Mouse (Mus musculus) hindbrain, embryonic 16.5 days (tissue): Measurements from ENCODE around the gene Eif5a. TPM values are rescaled to one million over a fixed set of nuclear protein-coding genes. Genes with fewer than 3 reads are reported as not detected.
"Not testable (repeated sequence)": the region's sequence is repeated elsewhere in the genome, so short reads cannot be mapped to it uniquely, and the experiment has no call there.

Experiments
- ATAC-seq: fragments of 200-750 bp; cut with Nextera tagmentation; 2 replicates; pipeline ENCODE4 v1.8.0; 2017; ENCODE audit warnings: moderate TSS enrichment, moderate library complexity
- H3K27ac ChIP-seq: fragments of 300-500 bp; sonication (generic); 2 replicates; pipeline ENCODE4 v1.5.1; 2014; ENCODE audit warnings: low read depth, mild to moderate bottlenecking, control low read depth, low read length, moderate library complexity
- H3K27me3 ChIP-seq: fragments of 300-500 bp; sonication (generic); replicated peaks from 2 replicates; pipeline ENCODE4 v1.6.1; 2014; ENCODE audit warnings: low read length; ENCODE audit not compliant: control insufficient read depth, insufficient read depth
- H3K36me3 ChIP-seq: fragments of 300-500 bp; sonication (generic); 2 replicates; pipeline ENCODE4 v1.6.1; 2014; ENCODE audit warnings: mild to moderate bottlenecking, low read length, moderate library complexity, mixed read lengths; ENCODE audit not compliant: control insufficient read depth, insufficient read depth
- H3K4me1 ChIP-seq: fragments of 300-500 bp; sonication (generic); 2 replicates; pipeline ENCODE4 v1.6.1; 2014; ENCODE audit warnings: low read depth, low read length; ENCODE audit not compliant: control insufficient read depth, insufficient read depth
- H3K4me2 ChIP-seq: fragments of 300-500 bp; sonication (generic); 2 replicates; pipeline ENCODE4 v1.6.1; 2014; ENCODE audit warnings: mild to moderate bottlenecking, low read length, control low read depth, moderate library complexity
- H3K4me3 ChIP-seq: fragments of 300-500 bp; sonication (generic); 2 replicates; pipeline ENCODE4 v1.5.1; 2014; ENCODE audit warnings: mild to moderate bottlenecking, low read length, control low read depth, moderate library complexity
- H3K9ac ChIP-seq: fragments of 300-500 bp; sonication (generic); 2 replicates; pipeline ENCODE4 v1.6.1; 2014; ENCODE audit warnings: low read depth, mild to moderate bottlenecking, control low read depth, low read length, moderate library complexity
- H3K9me3 ChIP-seq: fragments of 300-500 bp; sonication (generic); 2 replicates; pipeline ENCODE4 v1.6.1; 2014; ENCODE audit warnings: mild to moderate bottlenecking, low read length, moderate library complexity; ENCODE audit not compliant: control insufficient read depth
- WGBS: fragments of 180-500 bp; shearing (Covaris S2); extraction: QIAGEN DNeasy Blood & Tissue Kit; methylation state at CpG from one replicate; pipeline ENCODE4 v1.1.7; 2014; 5-methylcytosine and 5-hydroxymethylcytosine counted together
- polyA plus RNA-seq: library from polyadenylated mRNA; unstranded; fragments of >200 nt; fragmentation: Nextera tagmentation; extraction: Ambion mirVana; gene quantifications from 2 replicates; pipeline ENCODE4 v1.2.1, GENCODE M21; 2015

The Eif5a gene
- polyA plus RNA-seq, 1 experiment from 2014 or later, result 1,123 TPM

DNA sequence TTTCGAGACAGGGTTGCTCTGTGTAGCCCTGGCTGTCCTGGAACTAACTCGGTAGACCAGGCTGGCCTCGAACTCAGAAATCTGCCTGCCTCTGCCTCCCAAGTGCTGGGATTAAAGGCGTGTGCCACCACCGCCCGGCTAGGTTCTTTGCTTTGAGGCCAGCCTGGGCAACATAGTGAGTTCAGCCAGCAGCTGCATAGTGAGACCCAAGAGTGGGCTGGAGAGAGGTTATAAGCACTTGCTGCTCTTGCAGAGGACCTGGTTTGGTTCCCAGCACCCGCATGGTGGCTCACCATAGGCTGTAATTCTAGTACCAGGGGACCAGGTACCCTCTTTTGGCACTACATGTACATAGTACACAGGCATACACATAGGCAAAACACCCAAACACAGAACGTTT lies 8.4 kb upstream of the Eif5a start:
- not testable (repeated sequence) for ATAC-seq

DNA sequence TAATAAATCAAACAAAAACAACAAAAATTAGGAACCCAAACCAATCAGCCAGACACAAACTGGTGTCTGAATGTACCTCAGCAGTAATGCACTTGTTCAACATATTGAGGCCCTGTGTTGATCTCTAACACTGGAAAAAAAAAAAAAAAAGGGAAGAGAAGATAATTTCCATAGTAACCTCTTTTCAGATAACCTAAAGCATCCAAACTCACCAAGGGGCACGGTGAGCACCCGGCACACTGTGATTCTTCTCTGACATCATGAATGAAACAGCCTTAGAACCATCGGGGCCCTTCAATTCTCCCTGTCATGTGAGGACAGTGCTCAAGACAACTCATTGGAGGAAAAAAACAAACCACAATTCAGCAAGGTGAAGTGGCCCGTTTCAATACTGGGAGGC lies 8.0 kb upstream of the Eif5a start:
- WGBS, result 86% methylated on average over 4 of the region's 4 CpGs
- ATAC-seq, result no peak
- Histone ChIP-seq H3K27me3 (no peaks in the 10 kb centered on the region; the same call in 1 of the 2 replicates), H3K27ac (no peak overlapping the region), H3K9me3 (no peaks in the 10 kb centered on the region), H3K4me3 (no peak overlapping the region), H3K4me1 (no peaks in the 10 kb centered on the region; the same call in 1 of the 2 replicates), H3K4me2 (no peak overlapping the region), H3K36me3 (no peaks in the 10 kb centered on the region), H3K9ac (no peak overlapping the region)

More for the DNA sequence above, 8.4 kb upstream of the Eif5a start:
- not testable (repeated sequence) for H3K27ac ChIP-seq, H3K9ac ChIP-seq, H3K4me1 ChIP-seq, H3K4me3 ChIP-seq, H3K27me3 ChIP-seq, H3K4me2 ChIP-seq, H3K36me3 ChIP-seq, H3K9me3 ChIP-seq
- WGBS, result 89% methylated on average over 8 of the region's 8 CpGs

DNA sequence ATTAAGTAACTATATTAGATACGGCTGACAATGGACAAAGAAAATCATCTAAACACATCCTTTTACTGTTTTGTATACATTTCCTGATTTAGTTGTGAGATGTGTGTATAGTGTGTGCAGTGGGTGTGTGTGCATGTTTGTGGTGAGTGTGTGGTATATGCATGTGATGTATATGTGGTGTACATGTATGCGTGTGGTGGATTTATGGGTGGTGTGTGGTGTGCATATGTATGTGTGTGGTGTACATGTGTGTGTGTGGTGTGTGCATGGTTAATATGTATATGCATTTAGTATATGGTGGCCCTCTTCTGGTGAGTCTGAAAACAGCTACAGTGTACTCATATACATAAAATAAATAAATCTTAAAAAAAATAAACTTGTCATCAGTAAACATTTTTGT lies 5.7 kb upstream of the Eif5a start:
- no peak overlapping the region for H3K9ac ChIP-seq
- H3K4me1 ChIP-seq, result no peaks in the 10 kb centered on the region; the same call in none of the 2 replicates
- H3K4me3 ChIP-seq, result no peak overlapping the region
- 96% methylated on average over 2 of the region's 2 CpGs for WGBS
- ATAC-seq, result no peak
- no peaks in the 10 kb centered on the region; the same call in 1 of the 2 replicates for H3K27me3 ChIP-seq
- H3K9me3 ChIP-seq, result no peaks in the 10 kb centered on the region
- no peak overlapping the region for H3K4me2 ChIP-seq
- H3K36me3 ChIP-seq, result no peaks in the 10 kb centered on the region
- no peak overlapping the region for H3K27ac ChIP-seq

DNA sequence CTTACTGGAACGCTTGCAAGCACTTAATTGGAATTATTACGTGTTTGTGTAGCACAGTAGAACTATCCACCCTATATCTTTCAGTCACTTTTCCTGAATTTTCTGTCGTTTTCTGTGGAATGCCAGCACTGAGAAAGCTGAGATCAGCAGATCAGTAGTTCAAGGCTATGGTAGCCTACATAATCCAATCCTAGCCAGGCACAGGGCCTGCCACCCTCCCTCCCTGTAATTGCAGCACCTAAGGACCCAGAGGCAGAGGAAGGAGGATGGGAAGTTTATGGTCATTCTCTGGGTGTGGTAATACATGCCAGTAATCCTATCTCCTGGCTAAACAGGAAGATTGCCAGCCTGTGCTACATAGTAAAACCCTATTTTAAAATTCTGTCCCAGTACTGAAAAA lies 1.0 kb upstream of the Eif5a start:
- no peak for ATAC-seq
- H3K9me3 ChIP-seq, result no peaks in the 10 kb centered on the region
- H3K27me3 ChIP-seq, result no peaks in the 10 kb centered on the region
- peaks cover 8% of the 10 kb centered on the region for H3K36me3 ChIP-seq
- 69% methylated on average over 3 of the region's 3 CpGs for WGBS
- no peak overlapping the region for H3K4me3 ChIP-seq
- no peak overlapping the region for H3K9ac ChIP-seq
- H3K27ac ChIP-seq, result no peak overlapping the region
- peaks cover 16% of the 10 kb centered on the region for H3K4me1 ChIP-seq
- H3K4me2 ChIP-seq, result no peak overlapping the region

DNA sequence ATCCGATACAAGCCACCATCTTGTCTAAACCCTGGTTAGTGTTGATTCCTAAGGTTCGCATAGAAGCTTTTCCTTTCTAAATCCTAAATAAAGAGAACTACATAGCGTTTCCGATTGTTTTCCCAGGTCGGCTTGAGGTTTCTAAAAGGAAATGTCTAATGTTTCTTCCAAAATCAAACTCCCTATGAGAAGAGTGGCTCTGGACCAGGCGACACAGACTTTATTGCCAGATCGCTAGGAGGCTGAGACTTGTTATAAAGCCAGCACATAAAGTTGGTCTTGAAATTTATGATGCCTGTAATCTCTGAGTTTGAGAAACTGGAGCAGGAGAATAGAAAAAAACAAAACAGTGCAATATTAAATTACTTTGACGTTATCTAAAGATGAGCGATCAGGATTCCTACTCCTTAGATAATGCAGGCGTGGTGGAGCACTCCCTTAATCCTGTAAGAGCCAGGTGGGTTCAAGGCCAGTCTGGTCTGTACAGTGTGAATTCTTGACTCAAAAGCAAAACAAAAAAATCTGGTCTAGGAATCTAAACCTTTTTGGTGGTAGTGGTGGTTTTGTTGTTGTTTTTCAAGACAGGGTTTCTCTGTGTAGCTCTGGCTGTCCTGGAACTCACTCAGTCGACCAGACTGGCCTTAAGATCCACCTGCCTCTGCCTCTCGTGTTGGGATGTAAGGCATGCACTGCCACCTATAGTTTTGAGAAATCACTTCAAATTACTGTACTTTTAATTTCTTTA lies 426 bp upstream of the Eif5a start:
- WGBS, result 5% methylated on average over 12 of the region's 12 CpGs
- peaks cover 16% of the 10 kb centered on the region for H3K4me1 ChIP-seq
- no peak for ATAC-seq
- H3K9me3 ChIP-seq, result no peaks in the 10 kb centered on the region
- H3K27me3 ChIP-seq, result no peaks in the 10 kb centered on the region
- peak overlapping the region; percentile 95 for H3K27ac ChIP-seq
- H3K4me2 ChIP-seq, result peak overlapping the region; percentile 76
- H3K36me3 ChIP-seq, result peaks cover 15% of the 10 kb centered on the region
- H3K9ac ChIP-seq, result peak overlapping the region; percentile 77
- peak overlapping the region; percentile 88 for H3K4me3 ChIP-seq

DNA sequence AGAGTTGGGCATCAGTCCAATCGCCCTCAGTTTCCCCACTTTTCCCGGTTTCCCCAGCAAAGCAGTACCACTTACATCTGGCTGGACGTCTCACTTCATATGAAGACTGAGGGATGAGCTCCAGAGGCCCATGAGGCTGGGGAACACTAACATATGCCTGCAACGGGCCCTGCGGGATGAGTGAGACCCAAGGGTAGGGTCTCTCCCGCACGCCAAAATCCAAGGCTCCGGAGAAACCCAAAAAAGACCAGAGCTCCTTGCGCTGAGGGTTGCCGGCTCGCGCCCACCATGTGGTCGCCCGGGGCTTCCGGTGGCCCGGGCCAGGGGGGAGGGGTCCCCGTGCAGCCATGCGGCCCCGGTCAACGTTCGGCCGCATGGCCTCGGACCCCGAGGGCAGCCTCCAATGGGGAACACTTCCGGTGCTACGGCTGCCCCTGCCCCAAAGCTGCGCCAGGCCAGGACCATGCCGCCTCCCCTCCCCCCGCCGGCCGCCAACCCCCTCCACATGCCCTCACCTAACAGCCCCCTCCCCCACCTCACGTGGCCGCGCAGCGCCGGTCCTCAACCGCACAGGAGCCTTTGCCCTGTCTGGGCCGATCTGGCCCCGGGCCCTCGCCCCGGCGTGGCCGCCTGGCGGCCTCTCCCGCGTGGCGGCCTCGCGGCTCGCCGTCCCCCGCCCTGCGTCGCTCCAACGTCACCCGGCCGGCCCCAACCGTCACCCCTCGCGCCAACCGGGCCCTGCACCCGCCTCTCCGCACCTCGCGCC lies 1.3 kb downstream of the Eif5a start:
- WGBS, result under 1% methylated on average over 58 of the region's 65 CpGs
- peaks cover 22% of the 10 kb centered on the region for H3K4me1 ChIP-seq
- no peaks in the 10 kb centered on the region for H3K27me3 ChIP-seq
- peak overlapping the region; percentile 95 for H3K27ac ChIP-seq
- H3K9me3 ChIP-seq, result no peaks in the 10 kb centered on the region
- peak overlapping the region; percentile 92 for H3K9ac ChIP-seq
- peaks cover 29% of the 10 kb centered on the region for H3K36me3 ChIP-seq
- peak overlapping the region; percentile 88 for H3K4me3 ChIP-seq
- ATAC-seq, result peak; percentile 28; the same call in 1 of the 2 replicates
- peak overlapping the region; percentile 83 for H3K4me2 ChIP-seq

DNA sequence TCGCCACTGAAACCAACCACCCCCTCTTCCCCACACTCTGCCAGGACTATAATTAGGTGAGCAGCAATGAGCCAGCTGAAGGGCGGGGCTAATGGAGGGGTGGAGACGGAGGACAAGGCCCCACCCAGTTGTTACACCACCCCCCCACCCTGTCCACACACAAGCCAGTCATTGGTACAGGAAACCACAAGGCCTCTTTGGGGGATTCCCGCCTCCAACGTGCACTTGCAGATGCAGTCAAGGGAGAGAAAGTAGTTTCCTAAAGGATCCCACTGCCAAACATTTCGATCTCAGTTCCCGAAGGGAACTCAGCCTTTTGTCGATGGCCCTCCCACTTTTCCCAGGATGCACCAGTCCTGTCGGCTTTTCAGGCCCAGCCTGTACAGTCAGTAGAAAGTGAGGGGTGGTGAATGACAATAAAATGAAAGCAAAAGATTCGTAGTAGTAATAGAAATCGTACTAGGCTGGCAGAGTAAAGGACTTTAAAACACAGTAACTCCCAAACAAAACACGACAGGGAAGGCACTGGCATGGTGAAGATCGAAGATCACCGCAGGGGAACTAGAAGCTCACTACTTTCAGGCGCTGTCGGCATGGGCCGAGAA lies 2.0 kb downstream of the Eif5a start:
- no peaks in the 10 kb centered on the region for H3K27me3 ChIP-seq
- H3K9ac ChIP-seq, result peak overlapping the region; percentile 92
- H3K36me3 ChIP-seq, result peaks cover 29% of the 10 kb centered on the region
- H3K27ac ChIP-seq, result peak overlapping the region; percentile 95
- H3K4me3 ChIP-seq, result peak overlapping the region; percentile 88
- H3K4me2 ChIP-seq, result peak overlapping the region; percentile 83
- ATAC-seq, result no peak
- H3K4me1 ChIP-seq, result peaks cover 29% of the 10 kb centered on the region
- under 1% methylated on average over 17 of the region's 17 CpGs for WGBS
- H3K9me3 ChIP-seq, result no peaks in the 10 kb centered on the region

DNA sequence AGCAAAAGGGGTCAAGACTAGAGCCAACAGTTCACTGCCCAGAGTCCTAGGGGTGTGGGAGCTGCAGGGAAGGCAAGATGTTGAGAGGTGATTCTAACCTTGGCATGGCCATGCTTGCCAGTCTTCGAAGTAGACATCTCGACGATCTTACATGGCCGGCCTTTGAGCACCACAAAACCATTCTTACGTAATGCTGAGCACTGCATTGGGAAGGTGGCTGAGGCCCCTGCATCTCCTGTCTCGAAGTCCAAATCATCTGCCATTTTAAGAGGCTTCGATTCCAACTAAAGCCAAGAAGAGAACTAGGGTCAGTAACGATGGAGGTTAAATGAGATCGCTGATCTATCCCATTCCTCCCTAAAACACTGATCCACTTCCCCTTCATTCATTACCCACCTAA lies 2.7 kb downstream of the Eif5a start:
- no peak overlapping the region for H3K27ac ChIP-seq
- no peak for ATAC-seq
- peaks cover 29% of the 10 kb centered on the region for H3K36me3 ChIP-seq
- H3K9me3 ChIP-seq, result no peaks in the 10 kb centered on the region
- 86% methylated on average over 9 of the region's 9 CpGs for WGBS
- no peak overlapping the region; the same call in 1 of the 2 replicates for H3K4me3 ChIP-seq
- H3K27me3 ChIP-seq, result no peaks in the 10 kb centered on the region
- H3K4me2 ChIP-seq, result peak overlapping the region; percentile 83
- no peak overlapping the region for H3K9ac ChIP-seq
- H3K4me1 ChIP-seq, result peaks cover 34% of the 10 kb centered on the region

DNA sequence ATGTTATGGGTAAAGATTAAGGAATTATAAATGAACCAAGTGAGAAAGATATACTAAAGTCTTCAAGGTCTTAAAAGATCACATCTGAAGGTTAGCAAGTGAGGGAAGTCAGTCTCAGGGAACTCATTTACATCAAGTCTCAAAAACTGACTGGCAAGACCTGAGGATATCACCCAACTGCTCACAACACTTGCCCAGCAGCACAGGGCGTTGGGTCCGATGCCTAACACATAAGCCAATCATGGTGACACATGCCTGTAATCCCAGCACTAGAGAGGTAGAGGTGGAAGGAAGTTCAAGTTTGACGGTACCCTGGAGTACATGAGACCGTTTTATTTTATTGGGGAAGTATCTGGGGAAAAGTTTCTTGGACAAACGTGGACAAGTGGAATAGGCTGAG lies 3.6 kb downstream of the Eif5a start:
- Histone ChIP-seq H3K36me3 (peaks cover 30% of the 10 kb centered on the region), H3K4me1 (peaks cover 39% of the 10 kb centered on the region), H3K4me2 (no peak overlapping the region), H3K9ac (no peak overlapping the region), H3K9me3 (no peaks in the 10 kb centered on the region), H3K27me3 (no peaks in the 10 kb centered on the region), H3K27ac (no peak overlapping the region), H3K4me3 (no peak overlapping the region)
- ATAC-seq, result no peak
- WGBS, result 86% methylated on average over 5 of the region's 5 CpGs
